Mouse (Mus musculus) splenic B cell, adult 2 months (primary cell): ENCODE results near the gene P2ry1.

ENCODE experiments used
- DNase-seq: peaks from one replicate; pipeline ENCODE4 v3.0.0-alpha.2; 2011; ENCODE audit warnings: low read depth, low spot score
- H3K27me3 ChIP-seq: 2 replicates; pipeline ENCODE4 v1.6.1; 2012; ENCODE audit warnings: mild to moderate bottlenecking, low read length, moderate library complexity, mixed read lengths; ENCODE audit not compliant: control insufficient read depth, poor library complexity, insufficient read depth, severe bottlenecking
- H3K36me3 ChIP-seq: 2 replicates; pipeline ENCODE4 v1.6.1; 2012; ENCODE audit warnings: mild to moderate bottlenecking, low read length, moderate library complexity, mixed read lengths; ENCODE audit not compliant: control insufficient read depth, poor library complexity, insufficient read depth, severe bottlenecking

The P2ry1 gene

DNA sequence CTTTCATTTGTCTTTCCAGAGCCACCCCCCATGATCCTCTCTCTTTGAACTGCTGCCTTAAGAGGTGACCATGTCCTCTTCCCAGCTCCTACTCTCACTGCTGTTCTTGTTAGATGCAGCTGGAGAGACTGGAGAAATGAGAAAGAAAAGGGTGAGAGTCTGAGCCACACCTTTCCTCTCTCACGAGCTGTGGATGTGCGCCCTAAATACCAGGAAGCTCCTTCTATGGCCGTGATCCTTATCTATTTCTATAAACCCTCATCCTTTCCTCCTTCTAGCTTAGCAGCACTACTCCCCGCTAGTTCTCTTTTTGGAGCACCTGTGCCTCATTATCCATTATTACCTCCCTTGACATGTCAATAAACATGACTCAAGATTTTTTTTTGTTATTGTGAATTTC, 29.5 kb downstream of the P2ry1 start:
- no peaks in the 10 kb centered on the region for H3K27me3 ChIP-seq
- DNase-seq, result no peak
- H3K36me3 ChIP-seq, result no peaks in the 10 kb centered on the region

DNA sequence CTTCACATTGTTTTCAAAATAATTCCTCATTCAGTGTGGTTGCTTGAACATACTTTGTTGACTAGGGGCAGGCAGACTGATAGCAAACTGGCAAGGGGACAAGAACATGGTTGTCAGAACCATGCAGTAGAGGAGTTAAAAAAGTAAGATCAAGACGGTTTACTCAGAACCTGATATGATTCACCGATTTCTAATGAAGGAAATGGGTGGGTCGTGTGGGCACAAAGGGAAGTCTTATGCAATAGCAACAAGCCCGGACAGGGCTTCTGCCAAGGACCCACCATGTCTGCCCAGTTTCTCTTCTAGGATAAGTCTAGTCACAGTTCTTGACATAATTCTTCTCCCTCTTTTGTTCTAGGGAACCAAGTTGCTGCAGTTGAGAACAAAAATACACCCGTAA, 33.0 kb downstream of the P2ry1 start:
- Histone ChIP-seq H3K27me3 (no peaks in the 10 kb centered on the region), H3K36me3 (no peaks in the 10 kb centered on the region)
- no peak for DNase-seq

- no peaks in the 10 kb centered on the region for H3K27me3 ChIP-seq
- DNase-seq, result no peak
- H3K36me3 ChIP-seq, result no peaks in the 10 kb centered on the region
These were observed 37.3 kb downstream of the P2ry1 start for GRCm38 (mm10) chr3:61039916-61040315.

DNA sequence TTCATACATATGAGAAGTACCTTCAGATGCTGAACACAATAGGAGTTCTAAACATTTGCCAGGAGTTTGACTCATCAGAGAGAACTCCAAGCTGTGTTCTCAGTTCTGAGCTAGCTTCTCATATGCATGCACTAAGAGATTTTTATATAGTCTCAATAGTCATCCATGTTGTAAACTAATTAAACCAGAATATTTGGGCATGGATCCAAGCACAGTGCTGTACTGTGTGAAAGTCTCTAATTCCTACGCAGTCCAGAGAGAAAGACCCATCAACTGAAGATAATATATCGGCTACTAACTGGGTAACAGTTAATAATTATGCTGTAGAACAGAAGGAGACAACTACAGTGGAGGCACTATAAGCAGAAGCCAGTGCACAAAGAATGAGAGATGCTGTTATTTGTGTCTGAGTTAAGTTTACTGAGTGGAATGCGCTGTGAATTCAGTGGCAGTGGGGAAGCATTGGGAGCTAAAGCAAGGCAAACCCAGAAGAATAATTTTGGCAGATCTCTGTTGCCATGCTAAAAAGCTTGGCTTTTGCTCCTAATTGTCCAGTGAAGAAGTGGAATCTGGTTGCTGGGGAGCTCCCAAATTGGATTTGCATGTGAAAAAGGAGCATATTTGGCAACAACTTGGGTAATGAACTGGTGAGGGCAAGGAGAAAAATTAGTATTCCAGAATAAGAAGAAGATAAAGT, 47.5 kb downstream of the P2ry1 start:
- Histone ChIP-seq H3K27me3 (no peaks in the 10 kb centered on the region), H3K36me3 (no peaks in the 10 kb centered on the region)
- DNase-seq, result no peak
